Mouse (Mus musculus) spleen, adult 2 months (tissue): ENCODE measurements around the gene Csn1s2a.

Experiments used
- CTCF ChIP-seq: fragments of 200-500 bp; IDR thresholded peaks from 2 replicates; pipeline ENCODE4 v1.5.1; 2011; ENCODE audit warnings: mild to moderate bottlenecking, inconsistent platforms; ENCODE audit not compliant: insufficient read depth, insufficient read length, insufficient replicate concordance; ENCODE audit errors: extremely low read depth
- POLR2A ChIP-seq: fragments of 200-500 bp; IDR thresholded peaks from 2 replicates; pipeline ENCODE4 v1.6.1; 2011; ENCODE audit warnings: low read depth, low read length, inconsistent platforms

- no peak for TF ChIP-seq POLR2A
- no peak for TF ChIP-seq CTCF
Observed at GRCm38 (mm10) chr5:87774267-87774666, at the start of gene Csn1s2a.
